Mouse (Mus musculus): ENCODE data around the gene Ap1g1. TPM values are rescaled to one million over a fixed set of nuclear protein-coding genes. Genes with fewer than 3 reads are reported as not detected.

The Ap1g1 gene
- polyA plus RNA-seq, 1 experiment from 2014 or later: 62.9 TPM

DNA sequence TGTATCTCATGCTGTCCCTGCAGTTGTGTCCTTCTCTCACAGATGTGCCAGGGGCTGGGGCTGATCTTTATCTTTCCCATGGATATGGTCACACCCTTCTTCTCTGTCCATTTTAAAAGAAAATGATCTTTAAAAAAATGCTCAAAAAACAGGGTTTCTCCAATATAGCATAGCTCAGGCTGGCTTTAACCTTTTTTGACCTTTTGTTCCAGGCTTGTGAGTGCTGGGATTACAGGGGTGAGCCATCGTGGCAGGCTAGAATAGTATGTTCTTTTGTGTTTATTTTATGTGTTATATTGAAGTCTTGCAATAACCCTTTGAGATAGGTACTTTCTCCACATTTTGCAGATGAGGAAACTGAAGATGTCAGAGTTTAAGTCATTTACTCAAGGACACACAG lies 16.8 kb downstream of the Ap1g1 start:
- H3K36me3 ChIP-seq: no peaks in the 10 kb centered on the region
- H3K4me1 ChIP-seq: no peaks in the 10 kb centered on the region
- H3K9ac ChIP-seq: no peak overlapping the region
- H3K9me3 ChIP-seq: no peaks in the 10 kb centered on the region
- no peak overlapping the region for H3K4me2 ChIP-seq (replicated peaks)
- no peak for ATAC-seq (ENCODE audit: low FRiP score, low read depth)
- WGBS: 77% methylated on average over 1 of the region's 1 CpGs
- no peak overlapping the region for H3K27ac ChIP-seq
- H3K27me3 ChIP-seq (replicated peaks): no peaks in the 10 kb centered on the region
- no peak overlapping the region for H3K4me3 ChIP-seq

DNA sequence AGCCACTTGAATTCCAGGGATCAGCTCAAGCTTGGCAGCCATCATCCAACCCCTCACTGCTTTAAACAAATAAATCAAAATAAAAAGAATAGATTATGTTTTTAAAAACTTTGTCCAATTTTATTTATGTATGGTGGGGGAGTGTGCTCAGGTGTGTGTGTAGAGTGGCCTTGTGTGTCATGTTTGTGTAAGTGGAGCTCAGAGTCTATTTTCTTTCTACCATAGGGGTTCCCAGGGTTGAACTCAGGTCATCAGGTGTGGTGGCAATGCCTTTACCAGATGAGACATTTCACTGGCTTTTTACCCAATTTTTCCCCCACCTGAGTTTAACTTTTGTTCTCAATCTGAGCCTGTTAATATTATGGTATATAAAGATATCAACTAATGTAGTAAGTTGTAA lies 20.4 kb downstream of the Ap1g1 start:
- no peak overlapping the region for H3K9ac ChIP-seq
- H3K27ac ChIP-seq: no peak overlapping the region
- no peaks in the 10 kb centered on the region for H3K4me1 ChIP-seq
- no peaks in the 10 kb centered on the region for H3K36me3 ChIP-seq
- no peak overlapping the region for H3K4me2 ChIP-seq (replicated peaks)
- no peak for ATAC-seq (ENCODE audit: low FRiP score, low read depth)
- H3K4me3 ChIP-seq: no peak overlapping the region
- H3K9me3 ChIP-seq: no peaks in the 10 kb centered on the region
- no peaks in the 10 kb centered on the region for H3K27me3 ChIP-seq (replicated peaks)

DNA sequence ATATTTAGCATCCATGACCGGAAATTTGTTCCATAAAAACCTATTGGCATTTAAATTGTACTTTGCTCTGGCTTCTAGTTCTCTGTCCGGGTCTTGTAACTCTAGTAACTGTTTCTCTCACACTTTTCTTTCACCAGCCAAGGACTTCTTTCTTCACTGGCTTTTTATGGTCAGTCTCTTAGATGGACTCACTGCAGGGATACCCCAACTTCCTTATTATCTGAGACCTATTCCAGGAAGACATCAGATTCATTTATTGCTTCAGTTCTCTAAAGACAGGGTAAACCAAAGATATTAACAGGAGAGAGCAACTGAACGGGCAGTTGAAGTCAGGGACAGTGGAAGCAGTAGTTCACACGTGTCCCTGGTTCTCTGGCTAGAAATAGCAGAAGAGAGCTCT lies 20.9 kb downstream of the Ap1g1 start:
- H3K4me1 ChIP-seq: no peaks in the 10 kb centered on the region
- no peaks in the 10 kb centered on the region for H3K9me3 ChIP-seq
- H3K27ac ChIP-seq: no peak overlapping the region
- H3K4me3 ChIP-seq: no peak overlapping the region
- no peak for ATAC-seq (ENCODE audit: low FRiP score, low read depth)
- H3K9ac ChIP-seq: no peak overlapping the region
- WGBS: 65% methylated on average over 4 of the region's 4 CpGs
- H3K27me3 ChIP-seq (replicated peaks): no peaks in the 10 kb centered on the region
- peaks cover 3% of the 10 kb centered on the region; the same call in 1 of the 2 replicates for H3K36me3 ChIP-seq
- no peak overlapping the region for H3K4me2 ChIP-seq (replicated peaks)

DNA sequence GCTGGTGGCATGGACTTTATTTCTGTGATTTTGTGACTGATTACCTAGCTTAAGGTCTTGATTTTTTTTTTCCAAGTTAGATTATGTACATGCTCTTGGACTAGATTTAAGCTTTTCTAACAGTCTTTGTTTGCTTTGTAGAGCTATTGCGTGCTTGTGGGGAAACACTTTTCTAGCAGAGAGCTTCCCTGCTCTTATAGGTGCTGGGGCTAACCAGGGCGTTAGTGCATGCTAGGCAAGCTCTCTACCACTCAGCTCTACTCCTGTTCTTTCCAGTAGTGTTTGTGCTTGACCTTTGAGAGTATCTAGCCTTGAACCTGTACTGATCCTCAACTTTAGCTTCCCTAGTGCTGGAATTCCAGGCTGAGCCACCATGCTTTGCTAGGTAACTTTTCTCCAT lies 22.0 kb downstream of the Ap1g1 start:
- peaks cover 8% of the 10 kb centered on the region for H3K36me3 ChIP-seq
- H3K9ac ChIP-seq: no peak overlapping the region
- H3K4me2 ChIP-seq (replicated peaks): no peak overlapping the region
- no peak for ATAC-seq (ENCODE audit: low FRiP score, low read depth)
- no peak overlapping the region for H3K27ac ChIP-seq
- H3K4me1 ChIP-seq: no peaks in the 10 kb centered on the region
- no peaks in the 10 kb centered on the region for H3K27me3 ChIP-seq (replicated peaks)
- no peak overlapping the region for H3K4me3 ChIP-seq
- 84% methylated on average over 2 of the region's 2 CpGs for WGBS
- H3K9me3 ChIP-seq: no peaks in the 10 kb centered on the region

DNA sequence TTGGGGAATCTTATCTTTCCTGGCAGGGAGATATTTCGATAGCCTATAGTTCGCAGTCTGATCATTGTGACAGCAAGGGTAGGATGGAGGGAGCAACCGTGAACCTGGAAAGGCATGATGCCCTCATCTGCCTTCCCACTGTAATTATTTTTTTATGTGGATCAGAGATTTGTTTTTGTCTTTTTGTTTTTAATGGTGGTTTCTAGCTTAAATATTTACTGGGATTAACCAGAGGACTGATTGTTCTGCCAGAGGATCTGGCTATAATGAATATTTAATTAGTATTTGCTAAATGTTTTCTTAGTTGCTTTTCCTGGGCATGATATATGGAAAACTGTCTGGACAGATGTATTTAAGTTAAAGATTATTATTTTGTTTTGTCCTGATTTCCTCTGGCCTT lies 24.9 kb downstream of the Ap1g1 start:
- 99% methylated on average over 3 of the region's 3 CpGs for WGBS
- Histone ChIP-seq H3K36me3 (peaks cover 8% of the 10 kb centered on the region), H3K27ac (no peak overlapping the region), H3K9me3 (no peaks in the 10 kb centered on the region), H3K4me3 (no peak overlapping the region), H3K4me2 (replicated peaks) (no peak overlapping the region), H3K9ac (no peak overlapping the region), H3K4me1 (no peaks in the 10 kb centered on the region), H3K27me3 (replicated peaks) (no peaks in the 10 kb centered on the region)
- no peak for ATAC-seq (ENCODE audit: low FRiP score, low read depth)

DNA sequence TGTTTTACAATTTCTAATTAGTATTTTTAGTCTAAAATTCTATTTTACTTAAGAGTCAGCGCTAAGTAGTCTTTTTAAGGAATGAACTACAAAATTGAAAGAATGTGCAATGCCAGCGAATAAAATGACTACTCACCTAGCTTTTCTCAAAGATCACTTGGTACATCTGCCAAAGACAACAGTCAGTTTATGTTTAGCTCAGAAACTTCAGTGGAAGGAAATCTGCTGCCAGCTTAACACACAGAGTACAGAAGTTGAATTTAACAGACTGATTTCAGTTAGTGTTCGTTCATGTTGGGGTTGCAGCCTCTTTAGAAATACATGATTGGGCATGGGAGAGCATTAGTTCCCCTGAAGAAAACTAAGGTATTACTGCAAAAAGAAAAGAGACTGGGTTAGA lies 25.4 kb downstream of the Ap1g1 start:
- Histone ChIP-seq H3K9ac (no peak overlapping the region), H3K4me1 (no peaks in the 10 kb centered on the region), H3K4me3 (no peak overlapping the region), H3K36me3 (peaks cover 8% of the 10 kb centered on the region), H3K27ac (no peak overlapping the region), H3K4me2 (replicated peaks) (no peak overlapping the region), H3K27me3 (replicated peaks) (no peaks in the 10 kb centered on the region), H3K9me3 (no peaks in the 10 kb centered on the region)
- no peak for ATAC-seq (ENCODE audit: low FRiP score, low read depth)
- 99% methylated on average over 3 of the region's 3 CpGs for WGBS

DNA sequence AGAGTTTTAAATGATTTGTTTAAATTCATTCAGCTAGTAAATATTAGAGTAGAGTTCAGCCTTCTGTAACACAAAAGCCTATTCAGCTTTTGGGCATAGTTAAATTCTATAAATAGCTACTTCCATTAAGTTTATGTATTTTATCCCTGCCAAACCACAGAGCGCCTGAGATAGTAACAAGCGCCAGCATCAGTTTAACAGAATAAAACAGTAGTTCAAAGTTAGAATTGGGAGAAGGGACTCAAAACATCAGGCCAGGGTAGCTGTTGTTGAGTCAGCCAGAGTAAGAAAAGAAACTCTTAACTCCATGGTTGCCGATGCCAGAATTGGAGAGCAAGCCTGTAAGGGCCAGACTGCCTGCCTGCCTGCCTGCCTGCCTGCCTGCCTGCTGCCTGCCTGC lies 28.2 kb downstream of the Ap1g1 start:
- Histone ChIP-seq H3K9me3 (no peaks in the 10 kb centered on the region), H3K27me3 (replicated peaks) (no peaks in the 10 kb centered on the region), H3K4me2 (replicated peaks) (no peak overlapping the region), H3K27ac (no peak overlapping the region), H3K36me3 (peaks cover 8% of the 10 kb centered on the region), H3K4me1 (no peaks in the 10 kb centered on the region), H3K9ac (no peak overlapping the region), H3K4me3 (no peak overlapping the region)
- ATAC-seq (ENCODE audit: low FRiP score, low read depth): no peak
- WGBS: 87% methylated on average over 3 of the region's 3 CpGs

DNA sequence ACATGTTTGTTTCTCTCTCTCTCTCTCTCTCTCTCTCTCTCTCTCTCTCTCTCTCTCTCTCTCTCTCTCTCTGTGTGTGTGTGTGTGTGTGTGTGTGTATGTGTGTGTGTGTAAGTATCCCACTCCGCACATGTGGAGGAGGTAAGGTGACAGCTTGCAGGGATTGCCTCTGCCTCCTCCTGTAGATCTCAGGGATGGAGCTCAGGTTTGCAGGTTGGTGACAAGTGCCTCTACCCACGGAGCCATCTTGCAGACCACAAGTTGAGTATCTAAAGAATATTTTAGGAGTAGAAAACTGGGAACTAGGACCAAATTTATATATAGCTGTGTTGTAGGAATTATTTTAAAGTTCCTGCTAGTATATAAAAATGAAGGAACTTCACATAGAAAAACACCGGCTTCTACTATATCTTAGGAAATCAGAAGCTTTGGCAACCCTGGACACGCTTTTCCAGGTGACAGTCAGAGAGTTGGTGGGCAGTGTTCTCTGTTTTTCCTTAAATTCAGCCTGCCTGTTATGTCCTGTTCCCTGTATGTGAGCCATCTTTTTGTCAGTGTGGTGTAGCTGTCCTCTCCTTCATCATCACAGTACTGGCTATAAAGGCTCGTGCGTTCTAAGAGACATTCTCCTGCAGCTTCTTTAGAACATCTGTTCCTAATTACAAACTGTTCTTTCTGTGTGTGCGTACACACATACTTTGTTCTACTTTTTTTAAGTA lies 29.2 kb downstream of the Ap1g1 start:
- Histone ChIP-seq H3K9ac (no peak overlapping the region), H3K4me2 (replicated peaks) (no peak overlapping the region), H3K27me3 (replicated peaks) (no peaks in the 10 kb centered on the region), H3K4me1 (no peaks in the 10 kb centered on the region), H3K27ac (no peak overlapping the region), H3K36me3 (peaks cover 8% of the 10 kb centered on the region), H3K9me3 (no peaks in the 10 kb centered on the region), H3K4me3 (no peak overlapping the region)
- no peak for ATAC-seq (ENCODE audit: low FRiP score, low read depth)
- 91% methylated on average over 7 of the region's 7 CpGs for WGBS

DNA sequence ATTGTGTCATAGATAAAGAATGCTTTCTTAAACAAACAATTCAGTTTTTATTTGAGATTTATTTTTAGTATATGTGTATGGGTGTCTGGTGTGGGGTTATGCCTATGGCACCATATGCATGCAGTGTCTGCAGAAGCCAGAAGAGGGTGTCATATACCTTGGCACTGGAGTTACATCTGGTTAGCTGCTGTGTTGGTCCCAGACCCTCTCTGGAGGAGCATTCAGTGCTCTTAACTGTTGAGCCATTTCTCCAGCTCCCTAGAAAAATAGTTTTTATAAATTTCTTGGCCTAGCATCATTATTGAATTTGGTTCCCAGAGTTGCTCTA lies 29.7 kb downstream of the Ap1g1 start:
- no peak overlapping the region for H3K4me3 ChIP-seq
- peaks cover 8% of the 10 kb centered on the region for H3K36me3 ChIP-seq
- no peaks in the 10 kb centered on the region for H3K27me3 ChIP-seq (replicated peaks)
- no peaks in the 10 kb centered on the region for H3K4me1 ChIP-seq
- no peak for ATAC-seq (ENCODE audit: low FRiP score, low read depth)
- no peak overlapping the region for H3K4me2 ChIP-seq (replicated peaks)
- H3K27ac ChIP-seq: no peak overlapping the region
- H3K9ac ChIP-seq: no peak overlapping the region
- no peaks in the 10 kb centered on the region for H3K9me3 ChIP-seq

DNA sequence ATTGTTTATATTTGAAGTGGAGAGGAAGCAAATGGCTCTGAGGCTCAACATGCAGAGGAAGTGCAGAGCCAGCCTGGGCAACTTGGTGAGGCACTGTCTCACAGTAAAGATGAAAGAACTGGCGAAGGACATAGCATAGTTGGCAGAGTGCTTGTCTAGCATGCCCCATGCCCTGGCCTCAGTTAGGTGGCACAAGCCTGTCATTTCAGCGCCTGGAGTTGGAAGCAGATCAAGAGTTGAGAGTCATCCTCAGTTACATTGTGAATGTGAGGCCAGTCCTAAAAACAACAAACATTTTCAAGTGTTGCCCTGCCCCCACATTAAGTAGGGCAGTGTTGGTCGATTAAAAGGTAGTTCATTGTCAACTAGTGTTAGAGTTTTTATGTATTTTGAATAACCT lies 32.1 kb downstream of the Ap1g1 start:
- H3K27me3 ChIP-seq (replicated peaks): no peaks in the 10 kb centered on the region
- H3K4me1 ChIP-seq: no peaks in the 10 kb centered on the region
- ATAC-seq (ENCODE audit: low FRiP score, low read depth): no peak
- no peak overlapping the region for H3K9ac ChIP-seq
- no peaks in the 10 kb centered on the region for H3K9me3 ChIP-seq
- H3K4me3 ChIP-seq: no peak overlapping the region
- H3K4me2 ChIP-seq (replicated peaks): no peak overlapping the region
- no peak overlapping the region for H3K27ac ChIP-seq
- no peaks in the 10 kb centered on the region for H3K36me3 ChIP-seq
- 85% methylated on average over 3 of the region's 3 CpGs for whole genome bisulfite sequencing

DNA sequence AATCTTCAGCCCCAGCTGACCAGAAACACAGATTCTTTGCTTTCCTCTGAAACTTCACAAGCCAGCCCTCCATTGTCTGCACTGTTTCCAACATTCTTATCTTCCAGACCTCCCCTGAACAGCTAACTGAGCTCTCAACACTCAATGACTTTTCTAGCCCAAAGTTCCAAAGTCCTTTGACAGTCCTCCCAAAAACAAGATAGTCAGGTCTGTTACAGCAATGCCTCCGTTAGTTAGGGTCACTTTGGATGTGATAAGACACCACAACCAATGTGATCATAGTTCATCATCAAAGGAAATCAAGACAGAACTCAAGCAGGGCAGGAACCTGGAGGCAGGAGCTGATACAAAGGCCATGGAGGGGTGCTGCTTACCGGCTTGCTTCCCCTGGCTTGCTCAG lies 36.9 kb downstream of the Ap1g1 start:
- H3K4me2 ChIP-seq (replicated peaks): no peak overlapping the region
- 89% methylated on average over 2 of the region's 2 CpGs for WGBS

DNA sequence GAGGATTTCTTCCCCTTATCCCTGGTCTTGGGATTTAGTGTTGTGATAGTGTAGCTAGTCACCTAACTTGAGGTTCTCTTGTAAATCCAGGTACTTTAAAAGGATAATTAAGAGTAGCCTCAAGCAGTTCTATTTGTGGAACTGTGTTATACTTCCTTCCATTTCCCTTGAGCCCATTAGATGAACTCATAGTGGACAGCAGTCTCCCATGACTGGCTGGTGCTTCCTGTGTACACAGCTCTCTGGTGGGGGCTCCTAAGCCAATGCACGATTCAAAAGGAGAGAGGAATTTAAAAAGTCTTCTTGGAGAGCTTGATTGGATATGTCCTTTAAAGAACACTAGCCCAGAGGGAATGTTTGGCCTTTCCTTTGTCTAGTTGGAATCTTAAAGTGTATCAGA lies 39.6 kb downstream of the Ap1g1 start:
- no peaks in the 10 kb centered on the region for H3K9me3 ChIP-seq
- no peaks in the 10 kb centered on the region for H3K36me3 ChIP-seq
- H3K4me1 ChIP-seq: no peaks in the 10 kb centered on the region
- ATAC-seq (ENCODE audit: low FRiP score, low read depth): no peak
- 76% methylated on average over 1 of the region's 1 CpGs for WGBS
- H3K27me3 ChIP-seq (replicated peaks): no peaks in the 10 kb centered on the region
- no peak overlapping the region for H3K9ac ChIP-seq
- no peak overlapping the region for H3K27ac ChIP-seq
- H3K4me2 ChIP-seq (replicated peaks): no peak overlapping the region
- H3K4me3 ChIP-seq: no peak overlapping the region

More for the DNA sequence above, 36.9 kb downstream of the Ap1g1 start:
- H3K9me3 ChIP-seq: no peaks in the 10 kb centered on the region
- H3K4me1 ChIP-seq: no peaks in the 10 kb centered on the region
- H3K27ac ChIP-seq: no peak overlapping the region
- ATAC-seq (ENCODE audit: low FRiP score, low read depth): no peak
- no peaks in the 10 kb centered on the region for H3K27me3 ChIP-seq (replicated peaks)
- no peaks in the 10 kb centered on the region for H3K36me3 ChIP-seq
- no peak overlapping the region for H3K9ac ChIP-seq
- H3K4me3 ChIP-seq: no peak overlapping the region

DNA sequence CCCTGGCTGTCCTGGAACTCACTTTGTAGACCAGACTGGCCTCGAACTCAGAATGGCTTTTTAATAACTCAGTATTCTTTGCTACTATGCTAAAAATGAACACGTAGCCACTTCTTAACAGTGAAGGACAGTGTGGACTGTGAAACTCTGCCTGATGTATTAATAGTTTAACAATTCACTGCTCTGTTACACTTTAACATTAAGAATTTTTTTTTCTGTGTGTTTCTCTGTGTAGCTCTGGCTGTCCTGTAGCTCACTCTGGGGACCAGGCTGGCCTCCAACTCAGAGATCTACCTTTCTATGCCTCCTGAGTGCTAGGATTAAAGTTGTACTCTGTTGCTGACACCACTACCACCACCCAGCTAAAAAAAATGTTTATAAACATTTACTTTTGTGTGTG lies 45.2 kb downstream of the Ap1g1 start:
- no peak overlapping the region for H3K9ac ChIP-seq
- no peak overlapping the region for H3K27ac ChIP-seq
- WGBS: 90% methylated on average over 2 of the region's 2 CpGs
- ATAC-seq (ENCODE audit: low FRiP score, low read depth): no peak
- no peaks in the 10 kb centered on the region for H3K4me1 ChIP-seq
- H3K9me3 ChIP-seq: no peaks in the 10 kb centered on the region
- no peaks in the 10 kb centered on the region for H3K36me3 ChIP-seq
- no peak overlapping the region for H3K4me3 ChIP-seq
- no peaks in the 10 kb centered on the region for H3K27me3 ChIP-seq (replicated peaks)
- no peak overlapping the region for H3K4me2 ChIP-seq (replicated peaks)
